Mouse (Mus musculus) brain, embryonic 14.5 days (tissue): Measurements from ENCODE around the gene Bend5.

Experiments
- CTCF ChIP-seq: fragments of 200-500 bp; IDR thresholded peaks from 2 replicates; pipeline ENCODE4 v1.5.1; 2012; ENCODE audit warnings: inconsistent platforms, mild to moderate bottlenecking, moderate library complexity, borderline replicate concordance; ENCODE audit not compliant: insufficient read depth, insufficient read length; ENCODE audit errors: extremely low read depth
- POLR2A ChIP-seq: fragments of 200-500 bp; IDR thresholded peaks from 2 replicates; pipeline ENCODE4 v1.6.1; 2012; ENCODE audit warnings: mild to moderate bottlenecking, inconsistent platforms, borderline replicate concordance; ENCODE audit not compliant: poor library complexity, insufficient read depth, insufficient read length, severe bottlenecking; ENCODE audit errors: extremely low read depth

GRCm38 (mm10) chr4:111467796-111468195 is 53.0 kb downstream of the Bend5 start:
- no peak for TF ChIP-seq CTCF
- TF ChIP-seq POLR2A = no peak
